Mouse (Mus musculus) ES-Bruce4 (cell line): ENCODE measurements around the gene Usp7.

Experiments
- CTCF ChIP-seq: IDR thresholded peaks from one replicate; pipeline ENCODE4 v1.8.1; 2011; ENCODE audit warnings: low read depth, low read length
- POLR2A ChIP-seq: IDR thresholded peaks from one replicate; pipeline ENCODE4 v1.8.1; 2011; ENCODE audit warnings: low read length; ENCODE audit not compliant: insufficient read depth

- TF ChIP-seq CTCF (no peak), POLR2A (no peak)
These were observed 24.7 kb downstream of the Usp7 start for GRCm38 (mm10) chr16:8767133-8768052.
